33 mouse cellular contexts compared by ENCODE assay signal in genomic region chr12:4582326-4582725, GRCm38 (mm10). TPM values are rescaled to one million over a fixed set of nuclear protein-coding genes. Genes with fewer than 3 reads are reported as not detected.
DNase-seq lines count a peak whose midpoint lies in the region; ATAC-seq and TF ChIP-seq lines count a peak whose summit lies in the region.
"Had no signal": no experiment of that assay in that cellular context is flagged by ENCODE, and none has a peak within 500 bp of the region (broad histone marks: within the 10 kb centered on the region; RNA-seq: fewer than 3 reads in every experiment).

No protein-coding gene starts in this region.

- H3K27ac ChIP-seq in limb, embryonic 14.5 days (replicated peaks; ENCODE audit: low read depth, low read length), result no peak overlapping the region
- H3K27ac ChIP-seq in limb, embryonic 10.5 days, result no peak overlapping the region
- H3K27ac ChIP-seq: embryonic facial prominence, embryonic 12.5 days; embryonic facial prominence, embryonic 15.5 days; forebrain, embryonic 13.5 days; gastrocnemius, adult 2 months; heart, adult 2 months; heart, embryonic 10.5 days; heart, embryonic 13.5 days; hindbrain, embryonic 10.5 days; hindbrain, embryonic 13.5 days had no signal

- H3K36me3 ChIP-seq in limb, embryonic 14.5 days (ENCODE audit: control insufficient read depth, insufficient read depth, low read length), result no peaks in the 10 kb centered on the region
- no peaks in the 10 kb centered on the region for H3K36me3 ChIP-seq in limb, embryonic 10.5 days
- H3K36me3 ChIP-seq: embryonic facial prominence, embryonic 12.5 days; embryonic facial prominence, embryonic 15.5 days; heart, embryonic 10.5 days; heart, embryonic 13.5 days; hindbrain, embryonic 10.5 days; hindbrain, embryonic 13.5 days had no signal

- H3K4me3 ChIP-seq in limb, embryonic 14.5 days (replicated peaks; ENCODE audit: low read length), result no peak overlapping the region
- H3K4me3 ChIP-seq in limb, embryonic 10.5 days, result no peak overlapping the region
- H3K4me3 ChIP-seq: embryonic facial prominence, embryonic 12.5 days; embryonic facial prominence, embryonic 15.5 days; forebrain, embryonic 13.5 days; gastrocnemius, adult 2 months; heart, adult 2 months; heart, embryonic 10.5 days; heart, embryonic 13.5 days; hindbrain, embryonic 10.5 days; hindbrain, embryonic 13.5 days had no signal

- peak; percentile 75 for DNase-seq in kidney, adult 9 months
- DNase-seq in kidney, postnatal 25 days, result no peak
- peak; percentile 17 for DNase-seq in limb, embryonic 14.5 days (ENCODE audit: low spot score)
- no peak for DNase-seq in limb, embryonic 10.5 days (ENCODE audit: low spot score)
- DNase-seq in forelimb bud, embryonic 11.5 days (ENCODE audit: low read depth, low spot score), result peak; percentile 12
- DNase-seq: adrenal gland, adult 2 months; adrenal gland, postnatal 14 days; cerebellum, adult 11 months; cerebellum, adult 2 months; cerebellum, adult 9-11 months; cerebellum, postnatal 25 days; gastrocnemius, adult 2 months; gastrocnemius, postnatal 14 days; heart, adult 2 months; heart, postnatal 36 days had no signal

- no peak for TF ChIP-seq POLR2A in limb, embryonic 14.5 days (IDR thresholded peaks at IDR 0.05; ENCODE audit: borderline replicate concordance, extremely low read depth, insufficient read depth, insufficient read length)

- H3K4me2 ChIP-seq in limb, embryonic 14.5 days (replicated peaks; ENCODE audit: low read depth, low read length, severe bottlenecking), result no peak overlapping the region
- H3K4me2 ChIP-seq: embryonic facial prominence, embryonic 12.5 days; embryonic facial prominence, embryonic 15.5 days; forebrain, embryonic 13.5 days; heart, embryonic 13.5 days; hindbrain, embryonic 13.5 days had no signal

- H3K9ac ChIP-seq in limb, embryonic 14.5 days (ENCODE audit: low read depth, low read length, severe bottlenecking), result no peak overlapping the region
- H3K9ac ChIP-seq: embryonic facial prominence, embryonic 12.5 days; embryonic facial prominence, embryonic 15.5 days; forebrain, embryonic 13.5 days; heart, embryonic 13.5 days; hindbrain, embryonic 13.5 days had no signal

- no peaks in the 10 kb centered on the region for H3K4me1 ChIP-seq in limb, embryonic 14.5 days (ENCODE audit: control insufficient read depth, insufficient read depth, low read length)
- no peaks in the 10 kb centered on the region for H3K4me1 ChIP-seq in limb, embryonic 10.5 days
- H3K4me1 ChIP-seq: embryonic facial prominence, embryonic 12.5 days; embryonic facial prominence, embryonic 15.5 days; forebrain, embryonic 13.5 days; heart, embryonic 10.5 days; heart, embryonic 13.5 days; hindbrain, embryonic 10.5 days; hindbrain, embryonic 13.5 days had no signal

- no peaks in the 10 kb centered on the region for H3K27me3 ChIP-seq in limb, embryonic 14.5 days (ENCODE audit: control insufficient read depth, insufficient read depth, low read length)
- no peaks in the 10 kb centered on the region for H3K27me3 ChIP-seq in limb, embryonic 10.5 days (ENCODE audit: low read depth, poor library complexity, severe bottlenecking)
- H3K27me3 ChIP-seq: embryonic facial prominence, embryonic 12.5 days; embryonic facial prominence, embryonic 15.5 days; forebrain, embryonic 13.5 days; heart, embryonic 13.5 days; hindbrain, embryonic 13.5 days had no signal

- H3K9me3 ChIP-seq in limb, embryonic 14.5 days (ENCODE audit: control insufficient read depth, low read length), result no peaks in the 10 kb centered on the region
- no peaks in the 10 kb centered on the region for H3K9me3 ChIP-seq in limb, embryonic 10.5 days (replicated peaks)
- H3K9me3 ChIP-seq: embryonic facial prominence, embryonic 12.5 days; embryonic facial prominence, embryonic 15.5 days; forebrain, embryonic 13.5 days; heart, embryonic 10.5 days; heart, embryonic 13.5 days; hindbrain, embryonic 10.5 days; hindbrain, embryonic 13.5 days had no signal

- no peak for ATAC-seq in limb, embryonic 14.5 days (ENCODE audit: low FRiP score, low read depth)
- no peak for ATAC-seq in monocyte, adult 5-6 weeks (replicated peaks; ENCODE audit: insufficient number of reproducible peaks, low FRiP score, low TSS enrichment, poor library complexity, severe bottlenecking)
- ATAC-seq: CD4-positive, CD25-positive, alpha-beta regulatory T cell, adult 4 months; forebrain, embryonic 13.5 days; forebrain, embryonic 16.5 days; hindbrain, embryonic 16.5 days had no signal

RNA-seq across cellular contexts. Expression of gene Itsn2, which starts 10.1 kb away (rescaled TPM):
- 31.1 and 33.2 TPM in 2 replicates for polyA plus RNA-seq in limb, embryonic 14.5 days (2012; rRNA removed)
- 42.6 and 49.3 TPM in 2 replicates for polyA plus RNA-seq in limb, embryonic 14.5 days (2014; fragmentation: Nextera tagmentation; extraction: Ambion mirVana)
- 17.4 and 20.0 TPM in 2 replicates for polyA plus RNA-seq in limb, embryonic 10.5 days (2016; fragmentation: Nextera tagmentation; extraction: Ambion mirVana)
- total RNA-seq in monocyte, adult 5-6 weeks (2017), result 212 to 304 TPM (median 230 TPM) in 3 replicates

RNA-seq across cellular contexts. Expression of gene Gm3625, which starts 10.4 kb away (rescaled TPM):
- polyA plus RNA-seq in limb, embryonic 14.5 days (2012; rRNA removed), result not detected in 2 replicates
- not detected in 2 replicates for polyA plus RNA-seq in limb, embryonic 14.5 days (2014; fragmentation: Nextera tagmentation; extraction: Ambion mirVana)
- polyA plus RNA-seq in limb, embryonic 10.5 days (2016; fragmentation: Nextera tagmentation; extraction: Ambion mirVana), result not detected in 2 replicates
- not detected in 3 replicates for total RNA-seq in monocyte, adult 5-6 weeks (2017)
- total RNA-seq: adrenal gland, adult 2 months; adrenal gland, postnatal 14 days; adrenal gland, postnatal 4 days; common myeloid progenitor, adult 5-6 weeks; gastrocnemius, adult 2 months; gastrocnemius, postnatal 14 days; granulocyte monocyte progenitor cell, adult 5-6 weeks; heart, adult 2 months; heart, postnatal 36 days; MEL had no signal
- polyA plus RNA-seq: adrenal gland, adult 2 months; C2C12; CD4-positive, CD25-positive, alpha-beta regulatory T cell, adult 4 months; cerebellum, adult 2 months; embryonic facial prominence, embryonic 12.5 days; embryonic facial prominence, embryonic 15.5 days; forebrain, embryonic 13.5 days; forebrain, embryonic 16.5 days; frontal cortex, adult 2 months; heart, adult 2 months; heart, embryonic 10.5 days; heart, embryonic 13.5 days; heart, embryonic 16.5 days; hindbrain, embryonic 10.5 days; hindbrain, embryonic 13.5 days; hindbrain, embryonic 16.5 days had no signal

Comparison
In these comparisons a context has a peak if more than half of its experiments do, and no peak if none do; other contexts are left out.
1. DNase-seq: peak in kidney, adult 9 months (single experiment), limb, embryonic 14.5 days (single experiment) and forelimb bud, embryonic 11.5 days (single experiment); none in kidney, postnatal 25 days (0 of 2) and limb, embryonic 10.5 days (single experiment).